Mouse (Mus musculus): ENCODE measurements around the gene Tmem131. TPM values are rescaled to one million over a fixed set of nuclear protein-coding genes. Genes with fewer than 3 reads are reported as not detected.

Gene Tmem131
- total RNA-seq, 1 experiment from 2014 or later: 48.1 TPM

DNA sequence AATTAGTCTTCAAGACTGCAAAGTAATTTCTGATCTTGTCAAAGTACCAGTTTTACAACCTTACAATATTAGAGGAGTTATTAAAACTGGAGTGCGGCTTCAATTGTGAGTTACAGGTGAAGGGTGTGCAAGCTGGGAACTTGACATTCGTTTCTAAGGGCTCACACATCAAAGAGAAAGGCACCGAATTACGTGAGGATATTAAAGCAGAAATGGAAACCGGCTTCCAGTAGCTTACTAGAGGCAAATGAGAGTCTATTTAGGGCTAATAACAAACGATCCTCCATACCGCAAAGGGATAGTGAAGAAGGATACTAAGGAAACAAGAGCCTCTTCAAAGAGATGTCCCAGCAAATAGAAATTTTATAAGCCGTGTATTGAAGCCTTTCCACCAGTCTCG, 5.1 kb downstream of the Tmem131 start:
- no peak for DNase-seq

DNA sequence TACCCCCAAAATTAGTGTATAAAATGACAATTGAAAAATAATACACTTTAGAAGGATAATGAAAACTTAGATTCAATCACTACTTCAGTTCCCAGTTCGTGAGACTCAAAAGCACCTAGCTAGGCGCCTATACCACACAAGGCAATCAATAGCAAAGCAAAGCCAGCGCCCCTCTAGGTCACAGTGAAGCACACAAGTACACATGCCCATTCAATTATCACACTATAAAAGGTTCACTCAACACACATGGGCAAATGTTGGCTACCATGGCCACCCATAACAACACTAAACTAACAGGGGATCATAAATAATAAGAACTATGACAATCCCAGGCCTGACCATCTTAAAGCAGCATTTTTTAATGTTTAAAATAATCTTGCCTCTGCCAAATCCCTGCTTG, 5.8 kb downstream of the Tmem131 start:
- no peak for DNase-seq

DNA sequence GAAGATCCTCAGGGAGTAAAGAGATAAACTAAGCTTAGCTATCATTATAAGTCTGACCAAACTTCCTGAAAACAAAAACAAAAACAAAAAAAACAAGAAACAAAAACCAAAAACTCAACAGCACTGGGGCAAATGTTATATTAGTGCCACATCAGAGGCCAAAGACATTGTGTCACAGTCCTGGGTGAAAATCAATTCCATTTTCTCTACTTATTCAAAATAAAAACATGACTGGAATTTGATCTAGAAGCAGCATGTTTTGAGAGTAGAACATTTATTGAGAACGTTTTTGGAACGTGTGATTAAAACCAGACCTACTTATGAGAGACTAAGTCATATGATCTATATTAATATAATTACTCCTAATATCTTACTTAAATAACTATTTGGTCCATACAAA, 6.5 kb downstream of the Tmem131 start:
- no peak for DNase-seq

- DNase-seq: no peak
Observed at GRCm38 (mm10) chr1:36936567-36936966, 6.9 kb downstream of the Tmem131 start.

DNA sequence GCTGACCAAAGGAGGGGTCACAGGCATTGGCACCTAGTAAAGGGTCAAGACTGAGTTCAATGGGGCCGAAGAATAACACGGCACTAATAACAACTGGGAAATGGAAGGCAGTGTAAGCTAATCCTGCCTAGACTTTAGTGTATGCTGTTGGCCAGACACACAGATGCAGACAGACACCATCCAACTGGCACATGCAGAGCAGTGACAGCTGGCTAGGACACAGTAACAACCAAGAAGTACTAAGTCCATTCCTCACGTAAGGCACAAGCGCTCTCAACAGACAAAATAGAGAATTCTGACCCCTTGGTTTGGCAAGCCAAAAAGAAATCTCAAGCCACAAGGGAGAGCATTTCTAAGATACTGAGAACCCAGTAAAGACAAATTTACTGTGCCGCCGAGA, 8.7 kb downstream of the Tmem131 start:
- DNase-seq: no peak

- DNase-seq: no peak
Observed at GRCm38 (mm10) chr1:36933965-36934585, 9.4 kb downstream of the Tmem131 start.

- DNase-seq: no peak
Observed at GRCm38 (mm10) chr1:36932231-36932630, 11.2 kb downstream of the Tmem131 start.

- DNase-seq: no peak
Observed at GRCm38 (mm10) chr1:36930911-36931310, 12.6 kb downstream of the Tmem131 start.

DNA sequence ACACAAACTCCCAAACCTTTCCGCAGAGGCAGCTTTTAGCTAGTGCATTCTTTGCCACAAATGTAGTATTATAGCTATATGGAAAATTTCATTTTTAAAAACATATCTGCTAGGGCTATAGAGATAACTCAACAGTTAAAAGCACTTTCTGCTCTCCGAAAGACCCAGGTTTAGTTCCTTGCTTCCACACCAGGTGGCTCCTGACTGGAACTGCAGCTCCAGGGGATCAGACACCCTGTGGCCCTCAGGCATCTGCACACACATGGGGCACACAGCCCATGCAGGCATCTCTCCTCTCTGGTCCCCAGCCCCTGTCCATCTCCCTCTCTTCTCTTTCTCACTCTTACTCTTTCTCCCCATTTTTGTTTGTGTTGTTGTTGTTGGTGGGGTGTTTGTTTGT, 13.5 kb downstream of the Tmem131 start:
- no peak for DNase-seq

- DNase-seq: no peak
Observed at GRCm38 (mm10) chr1:36928357-36929330, 14.8 kb downstream of the Tmem131 start.

GRCm38 (mm10) chr1:36927569-36927968, 15.9 kb downstream of the Tmem131 start:
- no peak for DNase-seq

GRCm38 (mm10) chr1:36926738-36927137, 16.7 kb downstream of the Tmem131 start:
- no peak for DNase-seq

GRCm38 (mm10) chr1:36926246-36926645, 17.2 kb downstream of the Tmem131 start:
- no peak for DNase-seq

- no peak for DNase-seq
Observed at GRCm38 (mm10) chr1:36925781-36926180, 17.7 kb downstream of the Tmem131 start.

- DNase-seq: no peak
Observed at GRCm38 (mm10) chr1:36924853-36925252, 18.6 kb downstream of the Tmem131 start.

GRCm38 (mm10) chr1:36923911-36924310, 19.6 kb downstream of the Tmem131 start:
- no peak for DNase-seq

DNA sequence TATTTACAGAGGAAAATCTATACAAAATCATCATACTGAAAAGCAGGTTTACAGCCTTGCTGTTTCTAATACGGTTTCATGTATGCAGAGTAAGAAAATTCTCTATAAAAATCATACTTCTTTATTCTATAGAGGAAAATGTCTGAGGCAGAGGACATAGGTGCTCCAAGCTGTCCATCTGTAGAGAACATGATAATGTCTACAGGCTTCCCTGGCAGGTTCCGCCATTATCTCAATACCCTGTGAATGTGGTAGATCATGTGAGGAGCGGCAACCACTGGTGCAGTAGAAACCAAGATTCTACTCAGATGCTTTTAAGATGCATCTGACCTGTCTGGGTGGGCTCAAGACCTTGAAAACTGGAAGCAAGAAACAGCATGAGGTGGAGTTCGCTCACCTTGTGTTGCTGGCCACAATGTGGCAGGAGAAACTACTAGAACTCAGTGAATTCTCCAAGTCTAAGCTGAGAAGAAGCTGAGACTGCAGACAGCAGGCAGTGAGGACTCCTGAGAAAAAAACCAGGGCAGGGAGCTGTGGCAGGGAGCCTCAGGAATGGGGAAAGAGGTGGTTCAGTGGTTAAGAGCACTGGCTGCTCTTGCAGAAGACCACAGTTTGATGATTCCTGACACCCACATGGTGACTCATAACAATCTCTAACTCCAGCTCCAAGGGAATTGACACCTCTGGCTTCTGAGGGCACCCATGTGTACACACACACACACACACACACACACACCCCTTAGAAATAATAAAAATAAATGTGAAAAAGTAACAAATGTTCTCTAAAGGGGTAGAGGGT, 20.6 kb downstream of the Tmem131 start:
- DNase-seq: no peak

GRCm38 (mm10) chr1:36921614-36922393, 21.7 kb downstream of the Tmem131 start:
- no peak for DNase-seq

- DNase-seq: no peak
Observed at GRCm38 (mm10) chr1:36920726-36921125, 22.7 kb downstream of the Tmem131 start.

- peak; percentile 35 for DNase-seq
Observed at GRCm38 (mm10) chr1:36920154-36920716, 23.2 kb downstream of the Tmem131 start.

DNA sequence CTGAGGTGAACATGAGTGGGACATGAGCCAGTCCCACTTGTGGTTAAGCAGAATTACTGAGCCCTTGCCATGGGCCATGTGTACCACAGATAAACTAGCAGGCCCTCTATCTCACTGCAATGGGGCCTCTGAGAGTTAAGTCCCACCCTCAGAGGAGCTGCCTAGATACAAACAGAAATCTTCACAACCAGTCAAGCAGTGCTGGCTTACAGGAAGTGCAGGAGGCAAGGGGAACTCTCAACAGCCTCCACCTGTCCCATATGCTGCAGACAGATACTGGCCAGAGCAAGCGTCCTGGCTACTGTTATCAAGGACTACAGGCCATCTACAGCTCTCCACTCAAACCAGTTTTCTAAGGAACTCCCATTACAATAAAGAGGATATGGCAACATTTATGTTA, 23.7 kb downstream of the Tmem131 start:
- no peak for DNase-seq

GRCm38 (mm10) chr1:36917423-36917822, 26.0 kb downstream of the Tmem131 start:
- no peak for DNase-seq
